Comparison of ENCODE assay signal across 22 mouse cellular contexts in genomic region chr6:102557521-102557920, GRCm38 (mm10). TPM values are rescaled to one million over a fixed set of nuclear protein-coding genes. Genes with fewer than 3 reads are reported as not detected.
DNase-seq lines count a peak whose midpoint lies in the region; ATAC-seq and TF ChIP-seq lines count a peak whose summit lies in the region.
"Had no signal": no experiment of that assay in that cellular context is flagged by ENCODE, and none has a peak within 500 bp of the region (broad histone marks: within the 10 kb centered on the region; RNA-seq: fewer than 3 reads in every experiment).

No protein-coding gene starts in this region.

- H3K9me3 ChIP-seq in liver, embryonic 13.5 days (replicated peaks) = no peaks in the 10 kb centered on the region
- no peaks in the 10 kb centered on the region for H3K9me3 ChIP-seq in liver, postnatal 0 days (ENCODE audit: low read length)
- H3K9me3 ChIP-seq in liver, embryonic 16.5 days (replicated peaks; ENCODE audit: control insufficient read depth, low read length) = no peaks in the 10 kb centered on the region
- H3K9me3 ChIP-seq: embryonic facial prominence, embryonic 13.5 days; forebrain, embryonic 12.5 days; heart, embryonic 10.5 days; hindbrain, embryonic 13.5 days had no signal

- intact Hi-C loops in left cerebral cortex, postnatal 14 days (cut with DNase I) = no loop called here

- no peak for TF ChIP-seq CTCF in liver, postnatal 0 days (IDR thresholded peaks at IDR 0.05; ENCODE audit: low read depth)

- H3K9ac ChIP-seq in liver, embryonic 13.5 days = no peak overlapping the region
- no peak overlapping the region for H3K9ac ChIP-seq in liver, postnatal 0 days (replicated peaks)
- H3K9ac ChIP-seq in liver, embryonic 16.5 days (ENCODE audit: low read depth, low read length) = no peak overlapping the region
- H3K9ac ChIP-seq: embryonic facial prominence, embryonic 13.5 days; forebrain, embryonic 12.5 days; hindbrain, embryonic 13.5 days had no signal

- ATAC-seq in liver, embryonic 13.5 days (ENCODE audit: low read depth) = no peak; the same call in 1 of the 2 replicates
- ATAC-seq in liver, postnatal 0 days = no peak
- ATAC-seq in liver, embryonic 16.5 days (ENCODE audit: low read depth) = no peak
- ATAC-seq: activated CD4-positive, CD25-positive, alpha-beta regulatory T cell, adult 4 months; forebrain, embryonic 16.5 days; Patski had no signal

- TF ChIP-seq EP300 in liver, postnatal 0 days (IDR thresholded peaks at IDR 0.05; ENCODE audit: low read depth) = no peak

- no peaks in the 10 kb centered on the region for H3K36me3 ChIP-seq in liver, embryonic 13.5 days
- no peaks in the 10 kb centered on the region for H3K36me3 ChIP-seq in liver, postnatal 0 days (replicated peaks; ENCODE audit: insufficient read depth, low read length)
- H3K36me3 ChIP-seq in liver, embryonic 16.5 days (ENCODE audit: control insufficient read depth, insufficient read depth) = no peaks in the 10 kb centered on the region
- H3K36me3 ChIP-seq: embryonic facial prominence, embryonic 13.5 days; forebrain, embryonic 12.5 days; heart, embryonic 10.5 days; hindbrain, embryonic 13.5 days had no signal

- H3K4me1 ChIP-seq in liver, embryonic 13.5 days (replicated peaks) = peaks cover 63% of the 10 kb centered on the region
- H3K4me1 ChIP-seq in liver, postnatal 0 days (ENCODE audit: insufficient read depth) = 0 out of 2 replicates have a peak, but pooled peaks cover 2% of the 10 kb centered on the region
- peaks cover 18% of the 10 kb centered on the region for H3K4me1 ChIP-seq in liver, embryonic 16.5 days (ENCODE audit: control insufficient read depth, low read depth, low read length)
- H3K4me1 ChIP-seq: embryonic facial prominence, embryonic 13.5 days; forebrain, embryonic 12.5 days; heart, embryonic 10.5 days had no signal

- 70% methylated on average over 3 of the region's 3 CpGs for WGBS in liver, embryonic 13.5 days (ENCODE audit: insufficient replicate concordance)
- WGBS in liver, postnatal 0 days (ENCODE audit: insufficient replicate concordance) = 68% methylated on average over 3 of the region's 3 CpGs
- WGBS in liver, embryonic 16.5 days (ENCODE audit: insufficient replicate concordance) = 72% methylated on average over 3 of the region's 3 CpGs

- no peaks in the 10 kb centered on the region for H3K27me3 ChIP-seq in liver, embryonic 13.5 days
- H3K27me3 ChIP-seq in liver, postnatal 0 days (ENCODE audit: insufficient read depth, low read length) = no peaks in the 10 kb centered on the region
- H3K27me3 ChIP-seq in liver, embryonic 16.5 days (ENCODE audit: control insufficient read depth, insufficient read depth, low read depth, low read length) = no peaks in the 10 kb centered on the region
- H3K27me3 ChIP-seq: CH12.LX; hindbrain, embryonic 13.5 days had no signal

- H3K4me2 ChIP-seq in liver, embryonic 13.5 days = peak overlapping the region; percentile 38
- H3K4me2 ChIP-seq in liver, postnatal 0 days (ENCODE audit: low read depth, low read length) = no peak overlapping the region
- H3K4me2 ChIP-seq in liver, embryonic 16.5 days (ENCODE audit: low read depth, low read length) = no peak overlapping the region
- H3K4me2 ChIP-seq: embryonic facial prominence, embryonic 13.5 days; forebrain, embryonic 12.5 days; hindbrain, embryonic 13.5 days had no signal

- no peak overlapping the region for H3K4me3 ChIP-seq in liver, embryonic 13.5 days (replicated peaks)
- H3K4me3 ChIP-seq in liver, postnatal 0 days (ENCODE audit: low read depth, low read length) = no peak overlapping the region
- H3K4me3 ChIP-seq in liver, embryonic 16.5 days (ENCODE audit: low read depth, low read length) = no peak overlapping the region
- H3K4me3 ChIP-seq: embryonic facial prominence, embryonic 13.5 days; forebrain, embryonic 12.5 days; heart, embryonic 10.5 days; hindbrain, embryonic 13.5 days had no signal

- H3K27ac ChIP-seq in liver, embryonic 13.5 days = peak overlapping the region; percentile 53
- H3K27ac ChIP-seq in liver, postnatal 0 days (ENCODE audit: low read depth) = no peak overlapping the region
- H3K27ac ChIP-seq in liver, embryonic 16.5 days (ENCODE audit: low read length) = peak overlapping the region; percentile 33; the same call in 1 of the 2 replicates
- H3K27ac ChIP-seq: embryonic facial prominence, embryonic 13.5 days; forebrain, embryonic 12.5 days; heart, embryonic 10.5 days; hindbrain, embryonic 13.5 days had no signal

- peak; percentile 11 to 33 for DNase-seq in left cerebral cortex, adult 18-20 months (ENCODE audit: low spot score in 2 of 2)
- DNase-seq in left cerebral cortex, postnatal 14 days (ENCODE audit: low spot score in 2 of 2) = no peak
- no peak for DNase-seq in liver, embryonic 13.5 days
- no peak for DNase-seq in liver, postnatal 0 days
- DNase-seq in brain, adult 2 months (ENCODE audit: low read depth, low spot score) = peak; percentile 60
- DNase-seq: adrenal gland, postnatal 14 days; cerebellum, adult 18-20 months; cerebellum, adult 9-11 months; cerebellum, postnatal 36 days; gastrocnemius, postnatal 10 days; heart, adult 18-20 months; heart, postnatal 10 days had no signal

RNA-seq across cellular contexts. Expression of gene Cntn3, which starts 15.4 kb away (rescaled TPM):
- 10 to 100 TPM; 22.1 to 28.0 TPM for total RNA-seq in left cerebral cortex, adult 18-20 months (2021)
- total RNA-seq in left cerebral cortex, postnatal 14 days (2021) = 10 to 100 TPM; 23.9 to 29.0 TPM
- polyA plus RNA-seq in liver, embryonic 13.5 days (2015; fragmentation: Nextera tagmentation; extraction: Ambion mirVana) = 0.78 and 0.84 TPM in 2 replicates
- polyA plus RNA-seq in liver, postnatal 0 days (2015; fragmentation: Nextera tagmentation; extraction: Ambion mirVana) = 0.34 and 0.37 TPM in 2 replicates
- 0.74 and 0.97 TPM in 2 replicates for polyA plus RNA-seq in liver, embryonic 16.5 days (2015; fragmentation: Nextera tagmentation; extraction: Ambion mirVana)
- total RNA-seq: CH12.LX; hematopoietic stem cell, adult 5-6 weeks had no signal
- polyA plus RNA-seq: activated CD4-positive, CD25-positive, alpha-beta regulatory T cell, adult 4 months had no signal

Comparison
In these comparisons a context has a peak if more than half of its experiments do, and no peak if none do; other contexts are left out.
1. DNase-seq: peak in left cerebral cortex, adult 18-20 months (2 of 2) and brain, adult 2 months (single experiment); none in left cerebral cortex, postnatal 14 days (0 of 2), liver, embryonic 13.5 days (single experiment) and liver, postnatal 0 days (single experiment).